Mouse (Mus musculus): ENCODE measurements at regions not wholly inside any gene's neighbourhood (a gene's known extent, or its start where the extent isn't known, plus 50 kb on each side); places are given as distances from the start of the nearest gene placed in this dataset.
A peak's percentile ranks its signal among the peaks of the same experiment; 100 is the strongest.

DNA sequence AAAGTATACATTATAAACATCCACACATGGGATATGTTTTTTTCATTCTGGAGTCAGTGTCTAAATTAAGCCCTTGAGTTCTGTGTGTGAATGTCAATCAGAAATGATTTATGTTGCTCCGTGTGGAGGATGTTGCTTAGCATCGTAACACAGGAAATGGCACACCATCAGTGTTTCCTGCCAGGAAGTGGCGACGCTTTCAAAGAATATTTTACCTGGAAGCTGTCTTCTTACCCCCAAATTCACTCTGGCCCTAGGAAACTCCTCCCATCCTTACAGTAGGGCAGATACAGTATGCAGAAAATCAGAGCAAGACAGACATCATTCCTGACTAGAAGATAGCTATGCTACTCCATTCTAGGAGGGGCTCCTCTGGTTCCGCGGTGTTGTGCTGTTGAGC is 145.1 kb upstream of the L3mbtl3 start:
- Histone ChIP-seq H3K4me3 (ENCODE audit: low read depth, low read length) (no peak overlapping the region), H3K9ac (ENCODE audit: low read length) (no peak overlapping the region)

DNA sequence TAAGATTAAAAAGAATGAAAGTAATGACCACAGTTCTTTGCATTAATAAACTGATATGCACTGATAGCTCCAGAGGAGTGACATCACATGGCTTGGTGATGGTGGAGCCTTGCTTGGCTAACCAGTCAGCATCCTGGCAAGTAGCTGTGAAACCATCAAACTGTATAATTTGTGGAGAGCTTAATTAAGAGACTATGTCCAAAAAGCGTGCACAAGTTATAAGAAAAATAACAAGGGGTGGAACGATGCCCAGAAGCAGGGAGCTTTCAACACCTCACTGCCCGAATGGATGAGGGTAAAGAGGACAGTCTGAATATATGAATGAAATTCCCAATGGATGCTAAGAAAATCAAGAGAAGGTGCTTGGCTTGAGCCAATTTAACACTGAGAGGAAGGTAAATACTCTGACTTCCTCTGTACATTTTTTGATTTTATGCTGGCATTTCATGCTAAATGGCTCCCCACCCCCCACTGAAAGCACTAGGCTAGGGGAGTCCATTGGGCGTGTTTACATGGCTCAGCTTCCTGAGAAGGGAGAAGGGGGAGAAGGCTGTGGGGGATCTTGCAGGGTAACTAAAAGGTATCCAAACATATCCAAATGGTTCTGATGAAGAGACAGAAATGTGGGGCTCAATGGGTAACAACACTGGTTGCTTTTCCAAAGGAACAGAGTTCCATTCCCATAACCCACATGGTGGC is 150.2 kb upstream of the L3mbtl3 start:
- H3K4me1 ChIP-seq (ENCODE audit: control insufficient read depth, insufficient read depth, low read length), result no peaks in the 10 kb centered on the region
- H3K27ac ChIP-seq (ENCODE audit: low read depth, low read length), result no peak overlapping the region
- ATAC-seq (ENCODE audit: low FRiP score) (no peak), DNase-seq (ENCODE audit: low spot score, missing footprints) (no peak)
- H3K4me3 ChIP-seq (ENCODE audit: low read depth, low read length), result no peak overlapping the region
- WGBS, result 79% methylated on average over 4 of the region's 4 CpGs
- H3K4me2 ChIP-seq, result no peak overlapping the region
- no peak overlapping the region for H3K9ac ChIP-seq (ENCODE audit: low read length)
- no peaks in the 10 kb centered on the region for H3K9me3 ChIP-seq (ENCODE audit: control insufficient read depth, low read length)
- H3K27me3 ChIP-seq (ENCODE audit: control insufficient read depth, insufficient read depth, low read length), result no peaks in the 10 kb centered on the region
- no peaks in the 10 kb centered on the region for H3K36me3 ChIP-seq (ENCODE audit: control insufficient read depth, insufficient read depth, low read length)

More for the DNA sequence above, 145.1 kb upstream of the L3mbtl3 start:
- Histone ChIP-seq H3K27me3 (ENCODE audit: control insufficient read depth, insufficient read depth, low read length) (no peaks in the 10 kb centered on the region), H3K9me3 (ENCODE audit: control insufficient read depth, low read length) (no peaks in the 10 kb centered on the region), H3K4me2 (no peak overlapping the region), H3K4me1 (ENCODE audit: control insufficient read depth, insufficient read depth, low read length) (no peaks in the 10 kb centered on the region), H3K27ac (ENCODE audit: low read depth, low read length) (no peak overlapping the region), H3K36me3 (ENCODE audit: control insufficient read depth, insufficient read depth, low read length) (no peaks in the 10 kb centered on the region)
- no peak for DNase-seq (ENCODE audit: low spot score, missing footprints)
- ATAC-seq (ENCODE audit: low FRiP score), result no peak
- WGBS, result 85% methylated on average over 6 of the region's 6 CpGs

DNA sequence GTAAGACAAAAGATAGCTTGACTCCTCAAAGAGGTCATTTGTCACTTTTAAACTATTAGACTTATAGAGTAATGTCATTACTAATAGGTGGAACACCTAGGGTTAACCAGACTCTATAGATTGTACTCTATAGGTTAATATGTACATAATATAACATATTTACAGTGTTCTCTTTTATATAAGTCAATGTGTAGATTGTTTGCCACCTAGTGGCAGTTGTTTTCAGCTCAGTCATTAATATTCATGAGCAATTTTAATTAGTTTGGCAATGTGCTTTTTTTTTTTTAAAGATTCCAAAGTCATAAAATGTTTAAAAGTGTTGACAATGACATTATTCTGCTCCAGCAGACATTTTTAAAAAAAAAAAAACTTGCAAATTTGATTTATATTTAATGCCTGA is 164.4 kb upstream of the L3mbtl3 start:
- ATAC-seq (ENCODE audit: low FRiP score), result no peak
- peak; percentile 51 for DNase-seq (ENCODE audit: low spot score, missing footprints)
- Histone ChIP-seq H3K9ac (ENCODE audit: low read length) (no peak overlapping the region), H3K27me3 (ENCODE audit: control insufficient read depth, insufficient read depth, low read length) (no peaks in the 10 kb centered on the region), H3K4me2 (no peak overlapping the region), H3K36me3 (ENCODE audit: control insufficient read depth, insufficient read depth, low read length) (no peaks in the 10 kb centered on the region), H3K9me3 (ENCODE audit: control insufficient read depth, low read length) (no peaks in the 10 kb centered on the region), H3K4me3 (ENCODE audit: low read depth, low read length) (no peak overlapping the region), H3K4me1 (ENCODE audit: control insufficient read depth, insufficient read depth, low read length) (no peaks in the 10 kb centered on the region), H3K27ac (ENCODE audit: low read depth, low read length) (no peak overlapping the region)

DNA sequence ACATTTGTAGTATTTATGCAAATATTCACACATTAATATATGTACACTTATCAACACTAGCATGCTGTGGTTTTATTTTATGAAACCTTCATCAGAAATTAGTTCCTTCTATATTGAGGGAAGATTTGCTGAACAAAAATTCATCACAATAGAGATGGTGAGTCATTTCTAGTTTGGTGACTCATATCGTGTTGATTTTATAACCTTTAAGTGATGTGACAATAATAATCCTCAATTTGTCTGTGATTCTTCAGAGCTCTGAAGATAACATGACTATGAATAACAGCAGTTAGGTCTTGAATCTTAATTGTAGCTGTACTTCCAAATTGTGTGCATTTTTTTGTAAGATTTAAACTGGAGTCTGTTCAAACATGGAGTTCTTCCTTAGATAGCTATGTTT is 168.3 kb upstream of the L3mbtl3 start:
- Histone ChIP-seq H3K4me2 (no peak overlapping the region), H3K4me1 (ENCODE audit: control insufficient read depth, insufficient read depth, low read length) (no peaks in the 10 kb centered on the region), H3K36me3 (ENCODE audit: control insufficient read depth, insufficient read depth, low read length) (no peaks in the 10 kb centered on the region), H3K27ac (ENCODE audit: low read depth, low read length) (no peak overlapping the region), H3K9ac (ENCODE audit: low read length) (no peak overlapping the region), H3K4me3 (ENCODE audit: low read depth, low read length) (no peak overlapping the region), H3K27me3 (ENCODE audit: control insufficient read depth, insufficient read depth, low read length) (no peaks in the 10 kb centered on the region), H3K9me3 (ENCODE audit: control insufficient read depth, low read length) (no peaks in the 10 kb centered on the region)
- 87% methylated on average over 1 of the region's 1 CpGs for WGBS
- DNase-seq (ENCODE audit: low spot score, missing footprints) (no peak), ATAC-seq (ENCODE audit: low FRiP score) (no peak)

DNA sequence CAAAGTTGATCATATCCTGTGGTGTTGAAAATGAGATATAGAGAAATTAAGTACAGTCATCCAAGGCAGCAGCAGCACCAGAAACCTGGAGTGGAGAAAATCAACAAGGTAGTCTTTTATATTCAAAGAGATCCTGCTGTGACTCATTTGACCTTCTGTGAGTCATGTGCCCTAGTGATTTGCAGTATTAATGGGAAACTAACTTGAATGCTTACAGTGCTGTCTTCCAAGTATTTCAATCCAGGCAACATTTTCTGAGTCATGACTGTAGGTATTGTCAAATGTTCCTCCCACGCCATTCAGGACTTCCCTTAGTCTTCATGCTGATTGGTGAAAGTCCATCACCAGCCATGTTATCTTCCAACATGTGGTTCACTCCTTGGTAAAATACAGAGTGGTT is 169.0 kb upstream of the L3mbtl3 start:
- no peak overlapping the region for H3K27ac ChIP-seq (ENCODE audit: low read depth, low read length)
- H3K4me1 ChIP-seq (ENCODE audit: control insufficient read depth, insufficient read depth, low read length), result no peaks in the 10 kb centered on the region
- WGBS, result 86% methylated on average over 1 of the region's 1 CpGs
- no peaks in the 10 kb centered on the region for H3K9me3 ChIP-seq (ENCODE audit: control insufficient read depth, low read length)
- H3K4me3 ChIP-seq (ENCODE audit: low read depth, low read length), result no peak overlapping the region
- ATAC-seq (ENCODE audit: low FRiP score) (no peak), DNase-seq (ENCODE audit: low spot score, missing footprints) (no peak)
- no peaks in the 10 kb centered on the region for H3K36me3 ChIP-seq (ENCODE audit: control insufficient read depth, insufficient read depth, low read length)
- H3K27me3 ChIP-seq (ENCODE audit: control insufficient read depth, insufficient read depth, low read length), result no peaks in the 10 kb centered on the region
- H3K9ac ChIP-seq (ENCODE audit: low read length), result no peak overlapping the region
- no peak overlapping the region for H3K4me2 ChIP-seq

DNA sequence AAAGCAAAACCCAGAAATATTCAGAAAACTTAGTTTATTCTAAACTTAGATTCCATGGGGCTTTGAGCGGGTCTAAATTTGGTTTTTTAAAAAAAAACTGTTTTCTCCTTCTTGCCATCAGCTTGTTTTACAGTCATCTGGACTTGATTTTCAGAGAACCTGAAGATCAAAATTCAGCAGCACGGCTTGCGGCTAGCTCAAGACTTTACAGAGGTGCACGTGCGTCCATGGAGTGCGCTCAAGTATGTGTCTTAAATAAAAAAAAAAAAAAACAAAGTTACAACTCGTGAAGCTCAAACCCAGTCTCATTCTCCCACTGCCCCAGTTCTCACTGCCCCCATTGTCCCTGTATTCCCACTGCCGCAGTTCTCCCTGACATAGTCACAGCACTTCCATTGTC is 180.5 kb upstream of the L3mbtl3 start:
- no peaks in the 10 kb centered on the region for H3K27me3 ChIP-seq (ENCODE audit: control insufficient read depth, insufficient read depth, low read length)
- no peak for ATAC-seq (ENCODE audit: low FRiP score)
- DNase-seq (ENCODE audit: low spot score, missing footprints), result no peak
- no peak overlapping the region for H3K4me2 ChIP-seq
- no peaks in the 10 kb centered on the region for H3K36me3 ChIP-seq (ENCODE audit: control insufficient read depth, insufficient read depth, low read length)
- H3K4me1 ChIP-seq (ENCODE audit: control insufficient read depth, insufficient read depth, low read length), result no peaks in the 10 kb centered on the region
- no peaks in the 10 kb centered on the region for H3K9me3 ChIP-seq (ENCODE audit: control insufficient read depth, low read length)
- H3K27ac ChIP-seq (ENCODE audit: low read depth, low read length), result no peak overlapping the region
- 81% methylated on average over 8 of the region's 8 CpGs for WGBS
- no peak overlapping the region for H3K4me3 ChIP-seq (ENCODE audit: low read depth, low read length)
- no peak overlapping the region for H3K9ac ChIP-seq (ENCODE audit: low read length)

DNA sequence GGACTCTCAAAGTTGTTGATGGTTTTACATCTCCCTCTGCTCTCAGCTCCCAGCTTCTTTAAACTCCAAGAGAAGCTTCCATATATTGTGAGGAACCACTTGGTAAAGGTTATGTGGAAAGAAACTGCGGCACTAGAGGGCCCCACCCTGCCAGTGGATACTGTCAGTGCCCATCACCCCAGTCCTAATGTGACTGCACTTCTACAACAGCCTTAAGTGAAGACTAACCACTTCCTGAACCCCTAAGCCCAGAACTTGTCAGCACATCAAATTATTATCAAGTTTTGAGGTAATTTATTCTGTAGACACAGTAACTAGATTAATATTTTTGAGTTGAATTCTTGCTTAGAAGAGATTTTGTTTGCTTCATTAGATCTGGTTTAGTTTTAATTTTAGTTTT is 182.3 kb upstream of the L3mbtl3 start:
- Histone ChIP-seq H3K9me3 (ENCODE audit: control insufficient read depth, low read length) (no peaks in the 10 kb centered on the region), H3K4me1 (ENCODE audit: control insufficient read depth, insufficient read depth, low read length) (no peaks in the 10 kb centered on the region), H3K4me3 (ENCODE audit: low read depth, low read length) (no peak overlapping the region), H3K4me2 (no peak overlapping the region), H3K27ac (ENCODE audit: low read depth, low read length) (no peak overlapping the region), H3K9ac (ENCODE audit: low read length) (no peak overlapping the region), H3K27me3 (ENCODE audit: control insufficient read depth, insufficient read depth, low read length) (no peaks in the 10 kb centered on the region), H3K36me3 (ENCODE audit: control insufficient read depth, insufficient read depth, low read length) (no peaks in the 10 kb centered on the region)
- ATAC-seq (ENCODE audit: low FRiP score) (no peak), DNase-seq (ENCODE audit: low spot score, missing footprints) (no peak)
- 81% methylated on average over 1 of the region's 1 CpGs for WGBS

DNA sequence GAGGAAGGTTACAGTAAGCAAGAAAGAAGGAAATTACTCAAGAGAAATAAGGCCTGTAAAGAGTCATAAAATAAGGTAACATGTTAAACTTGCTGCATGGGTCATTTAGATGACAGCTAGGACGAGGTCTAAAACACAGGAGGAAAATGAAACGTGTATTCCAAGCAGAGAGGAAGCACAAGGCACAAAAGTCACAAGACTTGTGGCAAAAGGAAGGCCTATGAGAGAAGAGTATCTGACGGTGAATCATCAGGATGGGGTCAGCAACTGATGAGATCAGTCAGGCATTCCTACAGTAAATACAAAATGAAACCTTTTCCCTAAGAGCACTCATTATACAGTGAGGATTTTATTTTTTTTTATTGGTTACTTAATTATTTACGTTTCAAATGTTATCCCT is 183.6 kb upstream of the L3mbtl3 start:
- WGBS, result 83% methylated on average over 4 of the region's 4 CpGs

DNA sequence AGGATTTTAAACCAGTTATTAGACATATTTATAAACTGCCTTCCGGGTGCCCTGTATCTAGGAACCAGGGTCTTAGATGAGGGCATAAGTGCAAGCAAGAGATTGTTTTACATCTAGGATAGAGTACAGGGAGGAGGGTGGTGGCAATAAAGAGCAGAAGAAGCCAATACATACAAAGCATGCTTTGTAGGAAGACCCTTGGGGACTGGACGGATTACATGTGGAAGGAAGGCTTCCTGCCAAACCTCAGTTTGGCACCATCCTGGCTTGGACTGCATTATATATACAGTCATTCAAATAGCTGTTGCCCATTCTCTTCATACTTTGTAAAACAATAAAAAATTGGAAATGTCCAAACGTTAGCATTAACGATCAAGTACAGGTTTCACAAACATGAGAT is 184.7 kb upstream of the L3mbtl3 start:
- Histone ChIP-seq H3K4me1 (ENCODE audit: control insufficient read depth, insufficient read depth, low read length) (no peaks in the 10 kb centered on the region), H3K9me3 (ENCODE audit: control insufficient read depth, low read length) (no peaks in the 10 kb centered on the region), H3K4me3 (ENCODE audit: low read depth, low read length) (no peak overlapping the region), H3K36me3 (ENCODE audit: control insufficient read depth, insufficient read depth, low read length) (no peaks in the 10 kb centered on the region), H3K4me2 (no peak overlapping the region), H3K27ac (ENCODE audit: low read depth, low read length) (no peak overlapping the region), H3K9ac (ENCODE audit: low read length) (no peak overlapping the region), H3K27me3 (ENCODE audit: control insufficient read depth, insufficient read depth, low read length) (no peaks in the 10 kb centered on the region)
- DNase-seq (ENCODE audit: low spot score, missing footprints), result no peak
- WGBS, result 90% methylated on average over 4 of the region's 4 CpGs
- ATAC-seq (ENCODE audit: low FRiP score), result no peak

More for the DNA sequence above, 183.6 kb upstream of the L3mbtl3 start:
- no peaks in the 10 kb centered on the region for H3K36me3 ChIP-seq (ENCODE audit: control insufficient read depth, insufficient read depth, low read length)
- no peak overlapping the region for H3K4me3 ChIP-seq (ENCODE audit: low read depth, low read length)
- no peak for DNase-seq (ENCODE audit: low spot score, missing footprints)
- no peak overlapping the region for H3K4me2 ChIP-seq
- ATAC-seq (ENCODE audit: low FRiP score), result no peak
- no peak overlapping the region for H3K9ac ChIP-seq (ENCODE audit: low read length)
- no peaks in the 10 kb centered on the region for H3K4me1 ChIP-seq (ENCODE audit: control insufficient read depth, insufficient read depth, low read length)
- H3K9me3 ChIP-seq (ENCODE audit: control insufficient read depth, low read length), result no peaks in the 10 kb centered on the region
- no peak overlapping the region for H3K27ac ChIP-seq (ENCODE audit: low read depth, low read length)
- H3K27me3 ChIP-seq (ENCODE audit: control insufficient read depth, insufficient read depth, low read length), result no peaks in the 10 kb centered on the region
